Mouse (Mus musculus): ENCODE data around the gene Upk2. TPM values are rescaled to one million over a fixed set of nuclear protein-coding genes. Genes with fewer than 3 reads are reported as not detected.

Upk2 gene
- total RNA-seq (2015; ENCODE audit: low replicate concordance) = not detected in 2 replicates
- total RNA-seq (2017; ENCODE audit: low replicate concordance) = not detected in 2 replicates

DNA sequence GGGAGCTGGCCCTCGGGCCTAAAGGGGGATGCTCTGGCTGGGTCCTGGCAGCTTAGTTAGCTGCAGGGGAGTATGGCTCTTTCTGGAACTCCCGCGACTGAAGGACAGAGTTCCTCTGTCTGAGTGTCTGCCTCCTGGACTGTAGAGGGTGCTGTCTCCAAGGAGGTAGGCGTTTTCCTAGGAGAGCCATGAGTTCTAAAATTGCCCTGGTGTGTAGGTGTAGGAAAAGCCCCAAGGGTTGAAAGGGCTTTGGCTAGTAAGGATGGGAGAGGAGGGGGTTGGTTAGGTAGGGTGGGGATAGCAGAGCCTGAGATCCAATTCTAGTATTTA lies at the start of gene Upk2:
Gene Upk2, minus strand, starts transcription at position 86 of the 330 bp plus-strand sequence.
- ATAC-seq (replicated peaks; ENCODE audit: low FRiP score, poor library complexity, severe bottlenecking) = no peak

GRCm38 (mm10) chr9:44502006-44502405 lies 47.2 kb upstream of the Upk2 start:
- peak; percentile 69 for ATAC-seq (replicated peaks; ENCODE audit: low FRiP score, poor library complexity, severe bottlenecking)

DNA sequence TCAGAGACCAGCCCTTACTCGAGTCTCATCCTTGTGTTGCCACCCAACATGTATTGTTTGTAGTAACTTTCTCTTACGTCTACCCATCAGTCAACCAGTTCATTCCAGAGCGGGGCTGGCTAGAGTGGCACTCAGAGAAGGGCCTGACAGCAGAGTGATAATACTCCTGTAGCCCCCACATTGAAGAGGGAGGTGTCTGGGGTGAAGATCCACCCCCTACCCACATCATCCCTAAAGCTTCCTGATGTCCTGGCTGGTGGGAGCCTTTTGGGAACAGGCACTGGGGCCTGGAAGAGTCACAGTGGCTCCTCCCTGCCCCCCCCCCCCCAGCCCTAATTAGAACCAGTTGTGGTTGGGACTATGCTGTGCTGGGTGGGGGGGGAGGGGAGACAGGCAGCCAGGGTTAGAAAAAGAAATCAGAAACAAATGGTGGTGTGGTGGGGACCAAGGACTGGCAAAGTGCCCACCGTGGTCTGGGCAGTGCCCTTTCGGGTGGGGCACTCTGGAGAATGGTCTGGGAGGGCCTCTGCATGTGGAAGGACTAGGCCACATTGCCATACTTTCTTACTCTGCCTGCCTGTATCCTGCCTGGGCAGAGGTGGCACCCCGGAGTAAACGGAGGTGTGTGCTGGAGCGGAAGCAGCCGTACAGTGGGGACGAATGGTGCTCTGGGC lies 46.6 kb upstream of the Upk2 start:
- 0 out of 2 replicates have a peak, but pooled peaks have one; percentile 3 for ATAC-seq (replicated peaks; ENCODE audit: low FRiP score, poor library complexity, severe bottlenecking)

- no peak for ATAC-seq (replicated peaks; ENCODE audit: low FRiP score, poor library complexity, severe bottlenecking)
These were observed 45.9 kb upstream of the Upk2 start for GRCm38 (mm10) chr9:44500638-44501175.

GRCm38 (mm10) chr9:44500163-44500533 lies 45.4 kb upstream of the Upk2 start:
- ATAC-seq (replicated peaks; ENCODE audit: low FRiP score, poor library complexity, severe bottlenecking) = no peak

DNA sequence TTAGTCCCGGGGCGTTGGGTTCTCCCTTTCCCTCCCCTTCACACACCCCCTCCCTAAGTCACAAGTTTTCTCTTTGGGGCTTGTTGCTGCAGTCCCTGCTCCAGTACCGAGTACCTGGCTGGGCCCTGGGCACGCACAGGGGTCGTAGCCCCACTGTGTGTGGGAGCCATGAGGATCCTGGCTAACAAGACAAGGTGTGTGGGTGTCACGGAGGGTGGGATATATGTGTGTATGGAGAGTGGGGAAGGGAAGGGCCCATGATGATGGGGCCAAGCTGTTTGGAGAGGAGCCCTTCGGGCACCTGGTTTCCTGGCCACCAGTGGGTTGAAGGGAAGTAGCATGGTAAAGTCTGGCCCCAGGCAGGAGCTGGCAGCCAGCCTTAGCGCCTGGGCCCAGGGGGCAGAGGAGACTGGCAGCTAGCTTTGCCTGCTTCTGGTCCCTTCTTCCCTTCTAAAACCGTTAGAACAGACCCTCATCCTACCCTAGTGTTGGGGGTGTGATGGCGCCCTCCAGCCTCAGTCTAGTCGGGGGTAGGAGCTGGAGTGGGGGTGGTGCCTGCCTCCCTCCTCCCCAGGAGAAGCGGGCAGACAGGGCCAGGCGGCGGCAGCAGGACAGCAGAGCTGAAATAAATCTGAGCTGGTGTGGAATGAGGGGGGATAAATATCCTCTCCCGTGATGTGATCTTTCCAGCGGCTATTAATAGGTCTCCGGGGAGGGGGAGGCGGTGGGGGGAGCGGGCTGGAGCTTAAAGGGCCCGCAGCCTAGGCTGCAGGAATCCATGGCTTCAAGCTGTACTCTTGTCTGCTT lies 44.8 kb upstream of the Upk2 start:
- ATAC-seq (replicated peaks; ENCODE audit: low FRiP score, poor library complexity, severe bottlenecking) = no peak

GRCm38 (mm10) chr9:44498421-44499355 lies 43.9 kb upstream of the Upk2 start:
- ATAC-seq (replicated peaks; ENCODE audit: low FRiP score, poor library complexity, severe bottlenecking) = no peak

GRCm38 (mm10) chr9:44497624-44498377 lies 43.0 kb upstream of the Upk2 start:
- no peak for ATAC-seq (replicated peaks; ENCODE audit: low FRiP score, poor library complexity, severe bottlenecking)

- ATAC-seq (replicated peaks; ENCODE audit: low FRiP score, poor library complexity, severe bottlenecking) = no peak
These were observed 42.2 kb upstream of the Upk2 start for GRCm38 (mm10) chr9:44496803-44497461.

DNA sequence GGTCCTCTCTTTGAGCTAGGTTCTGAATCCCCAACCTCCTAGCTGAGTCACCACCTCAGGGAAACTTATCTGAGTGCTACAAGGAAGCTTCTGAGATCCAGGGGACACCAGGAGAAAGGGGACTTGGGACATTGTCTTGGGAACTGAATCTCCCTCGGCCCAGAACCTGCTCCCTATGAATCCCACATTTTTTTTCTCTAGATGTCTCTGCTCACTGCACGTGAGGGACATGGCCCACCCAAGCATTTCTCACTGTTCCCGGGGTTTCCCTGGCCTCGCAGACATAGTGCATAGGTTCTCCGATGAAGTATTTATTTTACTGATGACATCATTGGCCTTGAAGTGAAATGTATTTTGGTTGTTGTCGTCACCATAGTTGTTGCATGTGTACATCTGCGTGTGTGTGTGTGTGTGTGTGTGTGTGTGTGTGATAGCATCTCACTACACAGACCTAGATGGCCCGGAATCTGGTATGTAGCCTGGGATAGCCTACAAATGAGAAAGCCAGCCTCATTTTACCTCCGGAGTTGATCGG lies 41.1 kb upstream of the Upk2 start:
- ATAC-seq (replicated peaks; ENCODE audit: low FRiP score, poor library complexity, severe bottlenecking) = no peak

DNA sequence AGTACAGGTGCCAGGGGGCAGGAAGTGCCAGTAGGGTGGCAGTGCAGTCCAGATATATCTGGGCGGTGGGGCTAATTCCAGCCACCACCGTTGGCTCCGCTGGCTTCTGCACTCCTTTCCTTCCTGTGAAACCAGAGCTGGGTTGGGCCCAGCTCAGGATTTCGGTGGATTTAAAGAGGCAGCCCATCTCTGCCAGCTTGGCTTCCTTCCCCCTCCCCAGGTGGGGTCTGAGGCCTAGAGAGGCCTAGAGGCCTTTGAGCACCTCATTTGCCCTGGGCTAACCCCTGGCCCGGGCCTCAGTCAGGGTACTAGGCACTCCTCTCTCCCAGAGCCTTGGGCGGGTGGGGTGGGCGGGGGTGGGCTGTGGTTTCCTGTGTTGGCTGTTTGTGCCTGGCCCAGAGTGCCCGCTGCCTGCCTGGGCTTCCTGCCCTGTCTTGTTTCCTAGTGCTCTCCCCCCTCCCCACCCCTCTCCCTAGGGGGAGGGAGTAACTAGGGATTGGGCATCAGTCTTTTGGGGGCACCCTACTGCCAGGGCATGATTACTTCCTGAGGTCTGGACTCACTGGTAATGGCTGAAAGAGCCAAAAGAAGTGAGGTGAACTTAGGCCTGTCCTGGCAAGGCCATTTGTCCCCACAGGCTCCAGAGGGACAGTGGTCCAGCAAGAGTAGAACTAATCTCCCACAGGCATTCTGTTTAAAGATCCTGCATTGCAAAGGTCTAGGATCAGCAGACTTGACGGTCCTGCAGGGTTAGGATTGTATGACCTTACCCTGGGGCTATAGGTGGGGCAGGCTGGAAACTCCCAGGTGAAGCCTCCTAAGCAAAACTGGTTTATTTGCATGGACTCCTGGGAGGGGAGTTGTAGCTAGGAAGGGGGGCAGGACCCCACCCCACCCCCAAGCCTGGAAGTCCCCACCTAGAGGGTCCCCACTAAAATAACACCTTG lies 40.4 kb upstream of the Upk2 start:
- ATAC-seq (replicated peaks; ENCODE audit: low FRiP score, poor library complexity, severe bottlenecking) = no peak

GRCm38 (mm10) chr9:44494261-44494862 lies 39.6 kb upstream of the Upk2 start:
- ATAC-seq (replicated peaks; ENCODE audit: low FRiP score, poor library complexity, severe bottlenecking) = no peak

DNA sequence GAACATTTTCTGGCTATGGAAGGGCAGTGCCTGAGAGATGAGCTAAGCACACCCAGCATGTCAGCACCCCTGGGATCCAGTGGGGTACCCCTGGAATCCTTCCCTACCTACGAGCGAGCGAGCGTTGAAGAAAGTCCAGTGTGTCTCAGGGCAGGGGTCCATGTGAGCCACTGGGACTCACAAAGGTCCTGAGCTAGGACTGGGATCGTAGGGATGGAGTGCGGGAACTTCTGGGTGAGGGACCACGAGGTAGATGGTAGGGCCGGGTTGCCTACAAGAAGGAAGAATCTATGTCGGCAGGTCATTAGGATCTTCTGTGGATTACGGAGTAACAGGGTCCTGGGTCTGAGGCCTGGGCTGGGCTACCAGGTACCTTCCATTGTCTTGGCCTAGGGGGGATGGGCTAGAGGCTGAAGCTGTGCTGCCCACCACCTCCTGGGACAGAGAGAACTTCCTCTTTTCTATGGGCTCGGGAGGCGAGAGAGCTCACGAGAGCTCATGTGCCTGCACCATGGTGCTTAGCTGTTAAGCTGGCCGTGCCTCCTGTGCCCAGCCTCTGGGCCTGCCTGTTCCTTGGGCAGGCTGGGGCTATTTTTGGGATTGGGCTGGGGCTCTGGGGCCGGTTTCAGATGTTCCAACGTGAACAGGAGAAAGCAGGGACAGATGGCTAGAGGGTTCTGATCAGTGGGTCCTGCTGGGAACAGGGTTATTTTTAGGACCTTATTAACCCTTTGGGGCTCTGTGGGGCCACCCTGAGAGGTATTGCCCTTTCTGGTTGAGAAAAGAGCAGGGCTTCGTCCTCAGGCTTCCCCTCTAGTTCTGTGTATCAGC lies 38.1 kb upstream of the Upk2 start:
- no peak for ATAC-seq (replicated peaks; ENCODE audit: low FRiP score, poor library complexity, severe bottlenecking)

DNA sequence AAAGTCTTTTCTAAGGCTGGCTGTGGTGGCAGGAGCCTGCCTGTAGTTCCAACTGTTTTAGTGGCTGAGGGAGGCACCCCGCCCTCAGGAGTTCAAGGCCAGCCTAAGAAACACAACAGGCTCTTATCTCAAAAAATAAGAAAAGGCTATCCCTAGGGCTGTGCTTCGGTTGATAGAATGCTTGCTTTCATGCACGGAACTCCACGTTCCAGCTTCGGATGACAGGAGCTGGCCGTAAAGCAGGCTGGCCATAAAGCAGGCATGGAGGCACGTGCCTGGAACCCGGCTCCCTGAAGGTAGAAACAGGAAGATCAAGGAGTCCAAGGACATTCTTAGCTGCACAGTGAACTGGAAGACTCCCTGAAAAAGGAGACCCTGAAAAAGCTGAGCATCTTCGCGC lies 36.6 kb upstream of the Upk2 start:
- ATAC-seq (replicated peaks; ENCODE audit: low FRiP score, poor library complexity, severe bottlenecking) = no peak

GRCm38 (mm10) chr9:44490086-44490967 lies 35.6 kb upstream of the Upk2 start:
- ATAC-seq (replicated peaks; ENCODE audit: low FRiP score, poor library complexity, severe bottlenecking) = no peak
